Mouse (Mus musculus): ENCODE data around the gene Mllt3. TPM values are rescaled to one million over a fixed set of nuclear protein-coding genes. Genes with fewer than 3 reads are reported as not detected.

Gene Mllt3
- total and polyA plus RNA-seq, 3 experiments, result 3.0 to 30.0 (median 24.7) TPM

DNA sequence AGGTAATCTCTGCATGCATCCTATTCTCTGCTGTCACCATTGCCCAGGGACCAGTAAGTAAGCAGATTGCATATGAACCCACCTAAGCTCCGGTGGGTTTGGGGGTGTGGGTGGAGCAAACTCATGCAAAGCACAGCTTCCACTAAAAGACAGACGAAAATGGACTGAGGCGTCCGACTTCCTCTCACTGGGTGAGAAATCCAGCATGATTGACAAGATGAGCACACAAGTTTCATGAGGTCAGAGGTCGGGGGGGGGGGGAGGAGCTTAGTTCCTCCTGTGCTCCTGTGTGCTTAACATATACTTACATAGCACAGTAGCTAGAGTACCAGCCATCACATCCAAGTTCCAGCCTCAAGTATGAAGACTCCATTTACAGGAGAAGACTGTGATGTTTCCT lies 206.8 kb downstream of the Mllt3 start:
- no peak for DNase-seq

DNA sequence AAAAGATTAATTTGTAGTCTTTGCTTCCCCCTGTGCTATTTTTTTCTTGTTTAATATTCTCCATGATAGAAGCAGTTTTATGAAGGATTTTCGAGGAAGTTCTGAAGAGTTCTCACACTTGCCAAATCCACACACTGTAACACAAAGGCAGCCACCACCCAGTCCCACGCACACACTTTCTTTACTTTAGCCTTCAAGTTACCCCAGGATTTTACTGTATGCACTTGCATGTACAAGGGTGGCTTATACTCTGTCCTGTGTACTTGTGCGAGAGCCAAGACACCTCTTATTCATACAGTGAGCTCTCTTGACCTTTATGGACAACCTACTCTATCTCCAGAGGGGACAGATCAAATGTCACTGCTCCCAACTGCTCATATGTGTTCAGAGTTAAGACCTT lies 209.5 kb downstream of the Mllt3 start:
- no peak for DNase-seq

DNA sequence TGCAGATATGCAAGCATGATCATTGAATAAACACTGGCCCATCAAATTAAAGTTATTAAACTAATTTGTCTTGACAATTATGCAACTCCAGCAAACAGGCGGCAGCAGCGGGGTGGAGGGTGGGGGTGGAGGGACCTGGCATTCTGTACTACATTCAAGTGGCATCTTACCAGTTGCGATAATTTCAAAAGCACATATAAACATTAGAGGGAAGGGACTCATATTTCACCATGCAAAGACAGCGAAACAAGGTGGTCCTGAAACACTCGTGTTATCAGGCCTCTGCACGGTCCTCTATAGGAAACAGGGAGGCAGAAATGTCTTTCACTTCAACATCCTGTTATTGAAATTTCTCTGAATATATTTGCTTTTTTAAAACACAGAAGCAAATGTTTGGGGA lies 210.0 kb downstream of the Mllt3 start:
- no peak for DNase-seq

DNA sequence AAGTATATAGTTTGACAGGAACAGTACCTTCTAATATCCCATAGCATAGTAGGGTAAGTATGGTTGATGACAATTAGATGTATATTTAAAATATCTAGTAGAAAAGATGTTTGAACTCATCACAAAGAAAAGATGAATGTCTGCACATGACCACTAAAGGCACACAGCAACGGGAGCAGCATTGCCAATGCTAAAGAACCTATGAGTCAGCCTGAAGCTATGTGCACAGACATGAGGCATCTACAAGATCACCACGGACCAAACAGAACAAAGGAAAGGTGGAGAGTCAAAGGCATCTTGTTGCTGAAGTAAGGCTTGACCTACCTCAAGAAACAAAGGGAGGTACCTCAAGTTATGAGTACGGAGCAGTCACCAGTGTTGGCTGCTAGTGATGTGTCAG lies 212.3 kb downstream of the Mllt3 start:
- peak; percentile 7 for DNase-seq

DNA sequence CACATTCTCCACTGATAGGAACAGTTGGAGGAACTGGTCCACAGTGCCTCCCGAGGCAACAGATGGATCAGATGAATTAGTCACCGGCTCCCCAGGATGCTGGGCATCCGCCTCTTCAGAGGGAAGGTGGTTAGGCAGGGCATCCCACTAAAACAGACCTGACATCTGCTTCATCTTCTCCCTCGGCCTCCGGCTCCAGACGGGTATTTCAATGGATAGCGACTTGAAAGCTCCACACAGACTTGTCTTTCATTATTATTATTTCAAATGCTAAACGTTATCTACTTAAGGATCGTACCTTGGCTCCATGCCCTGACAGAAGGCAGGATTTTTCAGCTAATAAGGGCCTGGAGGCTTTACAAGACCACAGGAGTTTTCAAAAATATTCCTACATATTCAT lies 214.0 kb downstream of the Mllt3 start:
- DNase-seq, result no peak

DNA sequence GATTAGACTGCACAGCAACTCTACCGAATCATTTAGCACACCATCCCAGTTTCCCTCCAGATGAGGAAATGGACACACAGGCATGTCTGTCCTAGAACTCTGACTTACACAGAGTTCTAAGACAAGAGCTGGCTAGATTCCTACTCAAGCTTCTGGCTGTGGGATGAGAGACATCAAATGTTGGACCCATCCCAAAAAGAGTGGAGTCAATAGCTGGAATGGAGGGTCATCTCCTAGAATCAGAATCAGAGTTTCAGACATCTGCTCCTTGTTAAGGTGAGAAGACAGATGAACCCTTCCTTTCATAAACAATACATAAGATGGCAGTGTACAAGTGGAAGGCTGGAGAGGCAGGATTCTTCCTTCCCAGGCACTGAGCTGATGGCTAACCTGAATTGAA lies 214.9 kb downstream of the Mllt3 start:
- DNase-seq, result no peak

DNA sequence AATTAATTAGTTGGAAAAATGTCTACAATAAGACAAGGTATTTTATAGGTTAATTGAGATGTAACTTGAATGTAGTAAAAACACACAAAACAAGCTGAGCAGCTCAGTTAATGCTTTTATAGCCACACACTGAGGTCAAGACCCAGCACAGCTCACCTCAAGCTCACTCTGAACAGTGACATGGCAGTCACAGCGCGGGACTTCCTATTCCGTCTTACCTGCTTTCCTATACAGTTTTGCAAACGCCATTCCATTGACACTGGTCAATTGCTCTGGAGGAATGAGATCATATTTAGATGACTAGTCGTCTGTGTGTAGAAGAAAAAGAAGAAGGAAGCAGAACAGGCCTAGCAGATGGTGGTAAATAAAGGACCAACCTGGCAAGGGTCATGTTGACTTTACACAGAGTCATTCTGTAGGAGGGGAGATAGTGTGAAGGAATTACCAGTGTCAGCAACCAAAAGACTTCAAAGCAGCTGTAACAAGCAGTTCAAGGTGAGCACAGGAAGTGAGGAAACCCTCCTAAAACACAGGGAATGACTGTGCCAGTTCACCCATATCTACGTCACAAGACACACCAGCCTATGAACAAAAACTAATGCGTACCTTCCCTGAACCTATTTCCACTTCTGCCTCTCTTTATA lies 217.6 kb downstream of the Mllt3 start:
- no peak for DNase-seq

DNA sequence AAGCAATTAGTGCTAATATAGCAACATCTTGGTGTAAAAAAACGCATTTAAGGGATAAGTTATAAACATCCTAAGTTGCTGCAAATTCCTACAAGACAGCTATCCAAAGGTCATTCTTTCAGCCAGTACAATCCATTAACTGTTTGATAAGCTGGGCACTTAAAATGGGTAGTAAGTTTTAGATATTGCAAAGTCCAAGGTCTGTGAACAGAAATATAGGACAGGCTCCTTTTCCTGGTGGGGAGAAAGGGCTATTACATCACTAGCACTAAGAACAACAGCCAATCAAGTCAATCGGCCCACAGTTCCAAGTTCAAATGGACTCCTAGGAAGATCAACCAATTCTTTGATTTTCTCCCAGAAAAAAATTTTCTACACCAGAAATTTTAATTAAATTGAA lies 221.3 kb downstream of the Mllt3 start:
- DNase-seq, result no peak

DNA sequence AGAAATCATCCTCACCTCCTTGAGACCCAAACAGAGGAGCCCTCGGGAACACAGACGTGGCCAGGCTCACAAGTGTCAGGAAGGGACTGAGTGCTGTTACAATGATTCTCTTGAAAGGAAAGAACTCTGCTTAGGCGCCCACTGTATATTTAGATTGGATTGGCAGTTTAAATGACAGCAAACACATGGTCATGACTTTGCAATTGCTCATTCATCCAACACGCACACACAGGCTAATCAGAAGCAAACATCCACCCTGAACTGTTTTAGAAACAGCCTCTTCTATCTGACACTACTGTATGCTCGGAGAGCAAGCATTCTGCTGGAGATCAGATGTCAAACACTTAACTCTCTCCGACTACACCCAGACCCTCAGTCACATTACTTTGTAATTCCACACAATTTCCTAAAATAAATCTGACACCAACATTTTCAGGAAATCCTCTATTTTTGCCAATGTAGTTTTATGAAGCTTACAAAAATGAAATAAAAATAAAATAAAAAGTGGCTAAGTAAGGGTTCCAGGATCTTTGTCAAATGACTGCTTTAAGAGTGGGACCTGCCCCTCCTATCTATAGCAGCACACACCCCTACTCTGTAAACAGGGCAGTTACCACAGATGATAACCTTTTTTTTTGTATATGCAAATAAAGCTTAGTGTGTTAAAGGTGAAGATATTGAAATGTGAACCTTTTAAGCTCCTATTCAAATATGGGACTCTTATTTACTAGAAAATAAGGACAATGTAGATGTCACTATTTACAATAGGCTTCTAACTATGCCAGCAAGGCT lies 226.8 kb downstream of the Mllt3 start:
- DNase-seq, result no peak

DNA sequence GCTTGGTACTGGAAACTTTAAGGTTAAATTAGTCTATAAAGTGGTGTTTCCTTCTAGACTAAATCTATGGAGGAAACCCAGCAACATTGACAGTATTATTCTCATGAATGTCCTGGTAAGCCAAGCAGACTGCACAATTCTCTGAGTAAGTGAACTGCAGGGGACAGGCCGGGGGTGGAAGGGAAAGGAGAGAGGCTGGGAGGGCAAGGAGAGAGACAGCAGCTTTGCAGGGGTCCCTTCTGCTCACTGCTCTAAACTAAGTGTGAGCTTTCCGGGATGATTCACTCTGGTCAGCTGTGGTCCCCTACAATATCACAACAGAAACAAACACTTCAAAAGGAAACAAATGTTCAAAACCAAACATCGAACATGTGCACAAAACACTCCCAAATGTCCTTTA lies 228.6 kb downstream of the Mllt3 start:
- DNase-seq, result no peak

DNA sequence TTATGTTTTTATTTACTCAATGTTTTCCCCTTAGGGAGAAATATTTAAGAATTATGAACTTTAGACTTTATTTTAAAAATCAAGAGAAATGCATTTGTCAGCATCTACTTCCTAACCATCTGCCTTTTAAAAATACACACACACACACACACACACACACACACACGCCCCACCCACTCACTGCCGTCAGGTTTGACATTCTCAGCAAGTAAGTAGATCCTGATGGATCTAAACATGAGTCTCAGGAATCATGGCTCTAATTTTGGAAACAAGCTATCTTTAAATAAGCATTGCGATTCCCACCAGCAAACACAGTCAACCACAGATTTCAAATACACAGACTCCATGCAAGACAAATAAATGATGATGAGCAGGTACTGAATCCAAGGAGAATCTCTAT lies 229.9 kb downstream of the Mllt3 start:
- DNase-seq, result no peak

DNA sequence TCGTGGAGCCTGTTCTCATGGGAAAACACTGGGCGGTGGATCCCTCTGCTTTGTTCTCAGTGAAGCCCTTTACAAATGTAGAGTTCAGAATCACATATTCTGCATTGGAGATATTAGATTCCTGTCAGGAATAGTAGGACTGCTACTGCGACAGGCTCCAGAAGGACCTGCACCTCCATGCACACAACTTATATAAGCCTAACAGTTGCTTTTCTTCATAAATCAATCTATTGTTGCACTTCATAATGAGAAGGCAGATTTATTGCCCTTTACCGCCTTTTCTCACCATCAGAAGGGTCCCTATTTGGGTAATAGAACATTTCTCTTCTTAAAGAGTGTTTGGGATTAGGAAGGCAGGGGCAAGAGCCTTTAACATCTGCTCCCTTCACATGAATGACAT lies 231.0 kb downstream of the Mllt3 start:
- DNase-seq, result no peak

DNA sequence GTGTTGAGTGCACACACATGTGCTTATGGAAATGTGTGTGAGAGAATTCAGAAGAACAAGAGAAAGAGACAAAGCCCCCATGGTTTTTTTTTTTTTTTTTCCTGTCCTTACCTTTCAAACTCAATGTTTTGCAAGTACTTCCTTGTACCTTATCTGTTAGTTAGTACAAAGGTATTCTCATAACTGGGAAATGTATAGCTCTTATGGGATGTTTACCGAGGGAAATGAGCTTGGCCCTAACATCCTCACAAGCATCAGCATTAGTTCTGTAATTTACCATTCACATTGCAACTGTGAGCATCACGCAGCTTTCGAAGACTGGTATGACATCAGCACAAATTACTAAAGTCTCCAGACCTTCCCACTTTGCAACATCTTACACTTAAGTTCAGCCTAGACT lies 231.8 kb downstream of the Mllt3 start:
- no peak for DNase-seq

DNA sequence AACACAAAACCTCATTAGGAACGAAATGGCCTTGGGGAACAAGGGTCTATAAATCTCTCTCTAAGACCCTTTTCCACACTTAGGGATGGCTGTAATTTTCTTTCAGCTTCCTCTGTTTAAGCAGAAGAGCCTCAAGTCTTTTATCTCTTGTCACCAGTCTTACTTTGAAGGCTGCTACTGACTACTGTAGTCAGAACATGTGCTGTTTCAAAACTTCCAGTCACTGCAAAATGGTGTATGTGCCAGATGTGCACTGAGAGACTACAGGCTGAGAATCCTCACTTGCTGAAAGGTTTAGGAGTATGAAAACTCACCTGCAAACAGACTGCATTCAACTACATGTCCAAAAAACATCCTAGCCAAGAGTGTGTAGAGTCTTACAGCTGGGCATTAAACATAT lies 232.9 kb downstream of the Mllt3 start:
- DNase-seq, result no peak

DNA sequence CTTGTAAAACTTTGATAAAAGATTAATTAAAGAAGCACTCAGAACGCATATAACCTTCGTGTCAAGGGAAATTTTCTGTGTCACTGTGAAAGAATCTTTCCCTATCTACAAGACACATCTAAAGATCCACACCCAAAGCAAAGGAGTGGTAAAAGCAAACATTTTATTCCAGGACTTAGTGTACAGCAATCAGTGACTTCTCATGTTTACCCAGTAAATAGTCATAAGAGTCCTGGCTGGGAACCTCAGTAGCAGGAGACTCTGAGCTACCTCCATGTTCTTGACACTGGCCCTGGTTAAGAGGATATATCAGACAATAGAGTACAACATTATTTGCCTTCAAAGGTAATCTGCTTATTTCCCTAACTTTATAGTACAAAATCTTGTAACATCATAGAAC lies 233.7 kb downstream of the Mllt3 start:
- no peak for DNase-seq

DNA sequence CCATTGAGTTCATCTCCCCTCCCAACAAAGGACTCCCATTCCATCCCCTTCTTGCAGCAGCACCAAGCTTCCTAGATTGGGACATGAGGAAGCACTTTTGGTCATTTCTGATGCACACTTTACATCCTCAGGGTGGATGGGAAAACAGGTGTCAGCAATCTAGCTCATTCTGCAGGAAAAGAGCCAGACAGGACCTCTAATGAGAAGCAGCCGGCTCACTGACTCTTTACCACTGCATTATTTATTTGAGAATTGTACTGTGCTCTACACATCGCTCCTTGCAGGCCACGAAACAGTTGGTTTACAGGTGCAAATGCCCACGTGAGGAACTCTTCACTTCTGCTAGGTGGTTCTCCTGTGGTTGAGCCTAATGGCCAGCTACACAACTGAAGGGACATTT lies 237.9 kb downstream of the Mllt3 start:
- no peak for DNase-seq

DNA sequence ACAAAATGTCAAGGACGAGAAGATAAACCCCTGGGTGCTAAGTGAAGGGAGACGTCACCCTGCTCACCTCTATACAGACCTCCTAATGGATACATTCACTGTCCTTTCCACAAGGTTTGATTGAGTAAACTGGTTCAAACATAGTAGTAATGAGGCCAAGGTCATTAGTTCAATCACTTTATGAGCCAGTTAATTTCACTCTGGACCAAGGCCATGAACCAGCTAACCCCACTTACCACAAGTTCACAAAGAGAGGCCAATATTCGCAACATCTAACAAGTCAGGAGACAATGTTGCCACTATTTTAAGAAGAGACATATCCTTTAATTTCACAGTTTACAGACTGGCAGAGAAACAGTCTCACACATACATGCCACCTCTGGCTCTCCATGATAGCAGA lies 238.9 kb downstream of the Mllt3 start:
- peak; percentile 10 for DNase-seq

DNA sequence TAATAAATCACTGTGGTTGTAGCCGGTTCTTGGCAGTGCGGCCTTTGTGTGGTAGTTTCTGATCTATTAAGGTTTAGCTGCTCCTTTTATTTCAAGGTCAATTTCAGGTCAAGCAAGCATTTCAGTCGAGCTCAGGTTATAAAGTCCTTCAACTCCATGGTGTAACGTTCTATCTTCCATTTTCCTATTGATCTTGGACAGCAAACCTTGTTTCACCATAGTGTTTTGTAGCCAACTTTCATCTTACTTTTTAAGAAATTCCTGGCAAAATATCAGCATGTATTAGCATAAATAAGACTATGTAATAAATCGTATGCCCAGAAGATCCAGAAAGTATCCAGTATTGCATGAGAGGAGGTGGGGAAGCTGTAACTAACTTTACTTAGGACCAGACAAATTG lies 240.7 kb downstream of the Mllt3 start:
- DNase-seq, result no peak

DNA sequence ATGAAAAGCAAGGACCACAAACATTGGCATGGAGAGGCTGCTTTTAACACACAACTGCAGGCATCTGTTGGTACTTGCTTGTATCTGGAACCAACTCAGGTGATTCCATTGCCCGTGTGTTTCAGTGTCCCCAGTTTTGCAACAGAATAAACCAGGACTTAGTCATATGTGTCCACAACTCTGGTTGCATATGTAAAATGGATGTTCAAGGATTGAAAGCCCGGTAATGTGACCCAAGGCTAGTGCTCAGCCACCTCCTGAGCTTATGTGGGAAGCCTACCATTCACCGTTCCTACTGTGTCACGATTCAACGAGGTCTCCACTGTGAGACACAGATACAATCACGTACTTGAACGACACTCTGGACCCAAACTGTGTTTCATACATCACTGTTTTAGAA lies 243.7 kb downstream of the Mllt3 start:
- no peak for DNase-seq

DNA sequence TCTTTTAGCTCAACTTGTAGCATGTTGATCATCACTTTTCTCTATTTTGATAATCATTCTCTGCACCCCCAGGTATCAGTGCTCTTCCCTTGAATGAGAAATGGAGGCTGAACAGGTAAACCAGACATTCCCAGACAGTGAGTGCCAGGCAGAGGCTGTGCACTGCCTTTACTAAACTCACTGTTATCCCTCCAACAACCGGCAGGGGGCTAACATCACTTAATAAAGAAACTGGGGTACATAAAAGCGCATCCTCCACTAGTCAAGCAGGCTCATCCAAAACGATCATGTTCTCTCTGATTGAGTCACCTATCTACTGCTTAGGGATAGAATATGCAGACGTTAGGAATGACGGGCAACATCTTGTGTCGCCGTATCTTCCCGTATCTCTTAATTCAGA lies 244.5 kb downstream of the Mllt3 start:
- peak; percentile 46 for DNase-seq

DNA sequence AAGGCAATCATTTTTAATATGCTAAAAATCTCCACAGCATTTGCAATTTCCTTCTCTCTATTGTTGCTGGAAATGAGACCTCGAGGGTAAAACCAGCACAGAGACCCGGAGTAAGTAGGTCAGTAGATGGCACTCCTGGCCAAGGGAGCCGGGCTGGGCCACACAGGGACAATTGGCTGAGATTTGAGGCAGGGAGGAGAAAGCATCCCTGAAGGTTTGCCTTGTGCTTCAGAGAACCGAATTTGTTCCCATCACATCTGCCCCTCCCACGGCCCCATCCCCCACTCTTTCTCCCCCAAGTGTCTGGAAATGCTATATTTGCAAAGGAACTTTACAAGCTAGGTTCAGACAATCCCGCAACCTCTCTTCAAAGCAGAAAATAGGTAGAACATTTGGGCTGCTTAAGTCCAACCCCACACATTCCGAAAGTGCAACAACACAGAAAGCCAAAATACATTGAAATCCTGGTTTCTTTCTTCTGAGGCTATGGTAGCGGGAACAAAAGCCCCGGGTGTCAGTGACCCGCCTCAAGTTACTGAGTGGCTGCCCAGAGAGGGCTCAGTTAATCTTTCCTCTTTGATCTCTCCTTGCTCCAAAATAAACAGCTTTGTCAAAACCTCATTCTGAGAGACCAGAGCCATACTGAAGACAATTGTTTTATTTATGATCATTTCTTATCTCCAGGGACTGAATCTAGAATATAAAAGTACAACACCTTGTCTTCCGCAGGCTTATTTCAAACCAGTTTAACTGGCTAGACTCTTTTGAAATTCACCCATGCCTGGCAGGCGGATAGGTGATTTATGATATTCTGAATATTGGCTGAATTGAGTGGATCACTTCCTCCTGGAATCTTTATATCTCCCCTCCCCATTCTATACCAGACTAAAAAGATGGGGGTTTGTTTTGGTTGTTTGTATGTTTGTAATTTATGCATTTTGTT lies 247.8 kb downstream of the Mllt3 start:
- peak; percentile 57 for DNase-seq

DNA sequence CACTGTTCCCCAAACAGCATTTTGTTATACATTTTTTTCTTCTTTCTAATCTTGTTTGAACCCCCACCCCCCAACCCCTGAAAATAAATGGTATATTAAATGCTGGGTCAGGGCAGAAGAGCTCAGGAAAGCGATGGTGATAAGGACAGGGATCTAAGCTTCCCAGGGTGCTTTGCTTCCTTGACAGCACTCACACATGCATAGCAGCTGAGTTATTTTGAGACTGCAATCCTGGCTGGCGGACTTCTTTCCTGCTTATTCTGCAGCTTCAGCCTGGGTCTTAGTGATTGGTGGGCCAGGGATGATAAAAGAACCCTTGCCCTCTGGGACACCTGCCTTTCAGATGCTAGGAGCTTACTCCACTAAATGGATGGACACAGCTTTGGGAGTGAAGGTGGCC lies 249.4 kb downstream of the Mllt3 start:
- DNase-seq, result no peak

DNA sequence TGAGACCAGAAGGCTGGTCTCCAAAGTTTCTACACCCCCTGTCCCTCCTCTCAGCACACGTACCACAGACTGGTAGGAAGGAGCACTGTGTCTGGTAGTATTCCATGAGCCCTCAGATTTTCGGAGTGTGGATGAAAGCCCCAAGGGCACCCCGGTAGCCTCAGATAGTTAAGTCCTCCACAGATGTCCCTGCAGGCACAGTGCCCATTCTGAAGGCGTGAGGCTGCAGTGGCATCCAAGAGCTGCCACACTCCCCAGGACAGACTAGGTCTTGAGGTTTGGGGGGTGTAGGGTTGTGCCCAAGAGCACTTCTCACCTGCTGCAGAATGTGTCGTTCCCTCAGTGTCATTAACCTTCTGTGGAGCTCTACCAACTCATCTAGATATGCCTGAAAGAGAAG lies 251.2 kb downstream of the Mllt3 start:
- DNase-seq, result no peak

Data from adrenal gland, adult 2 months (tissue).